Mouse (Mus musculus) spleen, adult 2 months (tissue): ENCODE results near the gene Madd.

Source experiments
- CTCF ChIP-seq: fragments of 200-500 bp; IDR thresholded peaks from 2 replicates; pipeline ENCODE4 v1.5.1; 2011; ENCODE audit warnings: mild to moderate bottlenecking, inconsistent platforms; ENCODE audit not compliant: insufficient read depth, insufficient read length, insufficient replicate concordance; ENCODE audit errors: extremely low read depth
- POLR2A ChIP-seq: fragments of 200-500 bp; IDR thresholded peaks from 2 replicates; pipeline ENCODE4 v1.6.1; 2011; ENCODE audit warnings: low read depth, low read length, inconsistent platforms

DNA sequence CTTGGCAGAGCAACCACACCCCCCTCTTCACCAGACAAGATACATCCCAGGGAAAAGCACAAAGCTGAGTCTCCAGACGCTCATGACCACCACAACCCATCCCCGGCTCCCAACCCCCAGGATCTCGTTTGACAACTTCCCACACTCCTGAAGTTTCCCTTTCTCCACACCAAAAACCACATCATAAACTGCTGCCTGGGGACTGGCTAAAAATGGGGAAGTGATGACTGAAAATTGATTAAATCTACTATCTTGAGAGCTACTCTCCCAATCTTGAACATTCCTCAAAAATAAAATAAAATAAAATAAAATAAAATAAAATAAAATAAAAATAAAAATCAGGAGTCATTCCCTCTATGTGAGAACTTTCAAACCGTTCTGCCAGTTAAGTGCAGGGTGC is 20.7 kb downstream of the Madd start:
- TF ChIP-seq POLR2A = no peak
- no peak for TF ChIP-seq CTCF
